Mouse (Mus musculus) CD8-positive naive resting alpha-beta T cell, adult 2 months (primary cell): Measurements from ENCODE around the gene Ubap1l.
"Not testable (repeated sequence)": the region's sequence is repeated elsewhere in the genome, so short reads cannot be mapped to it uniquely, and the experiment has no call there.

Experiments used
- DNase-seq, 2 experiments: peaks; one replicate each; pipeline ENCODE4 v3.0.0; 2022; ENCODE audit warnings: low read depth in 2 of 2, low spot score in 2 of 2

The Ubap1l gene

GRCm38 (mm10) chr9:65360641-65361448 is at the start of gene Ubap1l:
Gene Ubap1l, plus strand, starts transcription at chr9:65361041.
- DNase-seq: no peak

DNA sequence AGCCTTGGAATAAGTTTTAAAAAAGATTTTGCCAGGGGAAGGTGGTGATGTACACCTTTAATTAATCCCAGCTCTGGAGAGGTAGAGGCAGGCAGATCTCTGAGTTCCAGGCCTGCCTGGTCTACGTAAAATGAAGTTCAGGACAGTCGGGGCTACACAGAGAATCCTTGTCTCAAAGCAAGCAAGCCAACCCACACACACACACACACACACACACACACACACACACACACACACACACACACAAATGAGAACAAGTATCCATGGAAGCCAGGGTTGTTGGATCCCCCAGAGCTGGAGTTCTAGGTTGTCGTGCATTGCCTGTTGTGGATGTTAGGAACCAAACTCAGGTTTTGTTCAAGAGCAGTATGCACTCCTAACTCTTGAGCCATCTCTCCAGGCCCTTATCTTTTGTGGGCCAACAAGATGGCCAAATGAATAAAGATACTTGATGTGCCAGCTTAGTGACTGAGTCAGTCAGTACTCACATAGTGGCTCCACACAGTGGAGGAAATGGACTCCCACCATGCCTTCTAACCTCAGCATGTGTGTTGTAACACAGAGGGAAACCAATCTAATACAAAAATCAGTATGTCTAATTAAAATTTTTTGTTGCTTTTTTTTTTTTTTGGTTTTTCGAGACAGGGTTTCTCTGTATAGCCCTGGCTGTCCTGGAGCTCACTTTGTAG is 48.0 kb upstream of the Ubap1l start:
- no peak for DNase-seq

GRCm38 (mm10) chr9:65313846-65314245 is 47.0 kb upstream of the Ubap1l start:
- no peak for DNase-seq

- no peak for DNase-seq
Measured at GRCm38 (mm10) chr9:65322255-65322900, 38.5 kb upstream of the Ubap1l start.

- no peak for DNase-seq
Measured at GRCm38 (mm10) chr9:65325971-65326370, 34.9 kb upstream of the Ubap1l start.

DNA sequence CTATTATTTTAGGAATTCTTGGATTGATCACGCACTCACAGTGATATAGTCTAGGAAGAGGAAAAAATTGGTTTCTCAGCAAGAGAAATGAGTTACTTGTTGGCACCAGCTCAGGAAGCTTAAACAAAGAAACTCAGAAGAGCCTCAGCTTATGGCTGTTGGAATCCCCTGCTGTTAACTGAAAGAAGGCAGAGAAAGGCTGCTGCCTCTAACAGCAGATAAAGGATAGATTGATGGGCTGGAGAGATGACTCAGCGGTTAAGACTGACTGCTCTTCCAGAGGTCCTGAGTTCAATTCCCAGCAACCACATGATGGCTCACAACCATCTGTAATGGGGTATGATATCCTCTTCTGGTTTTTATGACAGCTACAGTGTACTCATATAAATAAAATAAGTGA is 33.5 kb upstream of the Ubap1l start:
- DNase-seq: no peak

DNA sequence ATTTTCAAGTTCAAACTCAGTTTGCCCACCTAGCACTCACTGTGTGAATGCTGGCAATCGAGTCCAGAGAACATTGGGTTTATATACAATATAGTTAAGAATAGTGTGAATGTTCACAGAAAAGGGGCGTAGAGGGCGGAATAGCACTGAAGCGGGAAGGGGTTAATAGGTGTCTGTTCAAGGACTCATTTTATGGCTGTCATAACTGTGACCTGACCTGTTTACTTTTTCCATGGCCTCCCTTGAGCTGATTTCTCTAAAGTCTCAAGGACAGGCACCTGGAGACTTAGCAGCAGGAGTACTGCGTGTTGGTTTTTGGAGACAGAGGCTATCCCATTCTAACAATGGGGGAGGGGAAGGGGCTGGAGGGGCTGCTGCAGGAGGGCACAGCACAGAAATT is 26.9 kb upstream of the Ubap1l start:
- DNase-seq: no peak

GRCm38 (mm10) chr9:65339146-65339545 is 21.7 kb upstream of the Ubap1l start:
- DNase-seq: no peak

GRCm38 (mm10) chr9:65340414-65340813 is 20.4 kb upstream of the Ubap1l start:
- DNase-seq: no peak

DNA sequence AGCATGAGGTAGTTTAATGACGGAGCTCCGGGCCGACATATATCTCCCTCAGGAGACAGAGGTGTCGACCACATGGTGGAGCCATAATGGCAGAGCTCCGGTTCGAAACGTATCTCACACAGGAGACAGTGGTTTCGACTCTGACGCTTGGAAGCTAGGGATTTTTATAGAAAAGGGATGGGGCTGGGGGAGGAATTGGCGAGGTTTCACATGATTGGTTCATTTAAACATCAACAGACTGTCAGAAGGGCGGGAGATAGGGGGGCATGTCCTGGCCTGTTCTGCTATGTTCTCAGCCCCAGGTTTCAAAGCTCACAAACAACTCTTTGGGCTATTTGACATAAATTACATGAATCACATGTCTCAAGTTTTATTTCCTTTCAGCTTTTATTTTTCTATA is 15.4 kb upstream of the Ubap1l start:
- DNase-seq: not testable (repeated sequence)

- DNase-seq: peak; percentile 83 to 90
Measured at GRCm38 (mm10) chr9:65345854-65346475, 14.9 kb upstream of the Ubap1l start, which contains the start of gene Pdcd7. Gene Pdcd7, plus strand, starts transcription at chr9:65346104.

DNA sequence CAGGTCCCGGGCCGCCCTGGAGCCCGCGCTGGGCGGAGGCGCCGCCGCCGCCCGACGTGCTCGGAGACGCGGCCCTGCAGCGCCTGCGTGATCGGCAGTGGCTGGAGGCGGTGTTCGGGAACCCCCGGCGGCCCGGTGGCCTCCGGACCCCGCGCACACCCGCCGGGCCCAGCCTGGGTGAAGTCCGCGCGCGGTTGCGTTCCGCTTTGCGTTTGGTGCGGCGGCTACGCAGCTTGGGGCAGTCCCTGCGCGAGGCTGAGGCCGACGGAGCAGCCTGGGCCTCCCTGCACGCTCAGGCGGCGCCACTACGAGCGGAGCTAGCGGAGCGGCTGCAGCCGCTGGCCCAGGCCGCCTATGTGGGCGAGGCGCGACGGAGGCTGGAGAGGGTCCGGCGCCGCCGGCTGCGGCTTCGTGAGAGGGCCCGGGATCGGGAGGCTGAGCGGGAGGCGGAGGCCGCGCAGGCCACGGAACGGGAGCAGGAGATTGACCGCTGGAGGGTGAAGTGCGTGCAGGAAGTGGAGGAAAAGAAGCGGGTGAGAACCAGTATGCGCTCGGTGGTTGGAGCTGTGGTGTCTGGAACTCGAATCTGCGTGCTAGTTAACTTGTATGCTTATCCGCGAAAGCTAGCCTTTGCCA is 14.2 kb upstream of the Ubap1l start:
- peak; percentile 28 to 47 for DNase-seq

DNA sequence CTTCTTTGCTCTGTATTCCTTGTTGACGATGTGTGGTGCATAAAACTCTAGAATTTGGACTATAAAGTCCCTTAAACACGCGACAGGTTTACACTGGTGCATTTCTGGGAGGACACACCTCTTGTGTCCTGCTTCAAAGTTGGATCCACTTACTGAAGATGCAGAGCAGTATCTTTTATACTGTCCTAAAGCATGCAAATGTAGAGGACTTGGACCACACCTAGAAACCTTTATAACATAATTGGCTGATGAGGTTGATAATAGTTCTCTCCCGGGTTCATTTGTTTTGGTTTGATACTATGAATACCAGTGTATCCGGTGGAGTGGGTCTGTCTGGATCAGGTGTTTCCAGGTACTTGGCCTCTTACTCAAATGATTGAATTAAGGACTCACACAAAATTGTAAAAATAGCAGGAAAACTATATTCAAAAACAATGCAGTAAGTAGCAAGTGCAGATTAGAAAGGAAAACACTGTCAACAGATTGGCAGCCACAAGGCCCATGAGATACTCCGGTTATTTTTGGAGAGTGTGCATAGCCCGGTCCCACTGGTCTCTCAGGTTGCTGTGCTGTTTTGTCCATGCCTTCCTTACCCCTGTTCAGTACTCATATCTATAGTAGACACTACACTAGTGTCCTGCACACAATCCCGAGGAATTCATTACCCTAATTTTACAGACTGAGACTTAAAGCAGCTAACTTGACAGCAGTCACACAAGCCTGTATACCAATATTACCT is 13.6 kb upstream of the Ubap1l start:
- no peak for DNase-seq

DNA sequence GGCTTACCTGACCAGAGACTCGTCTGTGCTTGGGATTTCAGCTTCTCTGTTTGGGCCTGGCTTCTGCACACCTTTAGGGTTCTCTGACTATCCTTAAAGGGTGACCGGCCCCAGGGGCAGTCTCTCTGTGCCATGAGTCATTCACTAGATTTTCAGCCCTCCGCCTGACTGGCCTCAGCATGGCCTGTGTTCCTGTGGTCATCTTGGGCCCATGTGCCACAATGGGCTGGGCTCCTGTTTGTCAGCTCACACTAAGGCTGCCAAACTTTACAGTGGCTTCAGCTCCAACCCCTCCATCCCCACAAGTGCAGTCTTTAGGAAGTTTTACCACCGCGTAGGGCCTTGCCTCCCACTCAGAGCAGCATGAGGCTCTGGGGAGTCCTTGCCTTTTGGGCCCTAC is 7.6 kb upstream of the Ubap1l start:
- no peak for DNase-seq

DNA sequence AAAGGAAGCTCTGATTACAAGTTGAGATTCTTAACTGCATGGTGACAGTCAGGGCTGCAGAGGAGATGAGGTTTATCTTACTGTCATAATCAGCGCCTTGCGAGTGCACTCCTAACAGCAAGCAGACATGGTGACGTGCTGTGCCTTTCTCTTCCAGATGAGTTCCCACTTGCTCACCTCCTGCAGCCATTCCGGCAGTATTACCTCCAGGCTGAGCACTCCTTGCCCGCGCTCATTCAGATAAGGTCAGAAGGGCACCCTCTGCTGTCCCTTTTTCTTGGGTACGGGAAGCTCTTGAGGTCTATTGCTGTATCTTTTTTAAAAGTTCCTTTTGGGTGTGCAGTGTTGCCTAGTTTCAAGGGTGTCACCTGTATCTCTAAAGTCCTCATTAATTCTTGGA is 4.3 kb upstream of the Ubap1l start:
- DNase-seq: no peak

- no peak for DNase-seq
Measured at GRCm38 (mm10) chr9:65356971-65357370, 3.9 kb upstream of the Ubap1l start.

DNA sequence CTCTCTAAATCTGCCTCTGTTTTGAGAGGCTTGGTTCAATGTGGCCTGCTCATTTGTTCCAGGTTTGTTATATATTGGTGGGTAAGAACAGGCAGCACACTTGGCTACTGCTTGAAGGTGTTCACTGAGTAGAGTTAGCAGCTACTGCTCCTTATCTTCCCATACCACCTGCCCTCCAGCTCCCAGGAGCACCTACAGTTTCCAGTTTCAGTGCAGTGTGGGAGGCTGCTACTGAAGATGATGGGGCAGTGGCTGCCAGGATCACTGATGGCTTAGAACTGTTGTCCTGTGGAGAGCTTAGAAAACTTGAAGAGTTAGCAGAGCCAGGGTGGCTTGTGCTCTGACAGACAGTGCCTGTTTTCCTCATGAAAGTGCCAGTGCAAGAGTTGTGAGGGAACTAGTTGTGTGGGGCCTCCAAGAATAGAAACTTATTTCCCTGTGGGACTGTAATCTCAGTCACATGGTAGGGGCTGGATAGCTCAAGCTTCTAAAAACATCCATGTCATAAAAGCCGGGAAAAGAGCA is 1.8 kb upstream of the Ubap1l start:
- DNase-seq: no peak

- DNase-seq: no peak
Measured at GRCm38 (mm10) chr9:65363684-65364083, 2.8 kb downstream of the Ubap1l start.

DNA sequence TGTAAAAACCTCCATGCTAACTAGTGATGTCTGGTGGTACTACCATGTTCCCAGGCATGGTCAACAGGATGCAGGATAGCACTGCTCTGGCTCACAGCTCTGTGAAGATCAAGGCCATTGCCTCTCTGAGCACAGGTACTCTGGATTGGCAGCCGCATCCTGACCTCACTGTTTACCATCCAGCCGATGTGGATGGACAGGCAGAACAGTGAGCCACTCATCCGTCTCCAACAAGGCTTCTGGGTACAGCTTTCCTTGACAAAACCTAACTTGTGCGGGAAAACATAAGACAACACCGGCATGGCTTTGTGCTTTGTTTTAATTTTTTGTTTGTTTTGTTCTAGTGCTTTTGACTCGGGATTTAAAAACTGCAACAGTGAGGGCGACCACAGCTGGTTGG is 4.9 kb downstream of the Ubap1l start:
- DNase-seq: no peak

GRCm38 (mm10) chr9:65371756-65372155 is 10.9 kb downstream of the Ubap1l start:
- no peak for DNase-seq
